Mouse (Mus musculus) kidney, embryonic 16.5 days (tissue): ENCODE data around the gene Chka. TPM values are rescaled to one million over a fixed set of nuclear protein-coding genes. Genes with fewer than 3 reads are reported as not detected.
A peak's percentile ranks its signal among the peaks of the same experiment; 100 is the strongest.

Experiments used
- ATAC-seq: fragments of 200-750 bp; cut with Nextera tagmentation; 2 replicates; pipeline ENCODE4 v1.8.0; 2017; ENCODE audit warnings: moderate TSS enrichment; ENCODE audit not compliant: low FRiP score, low TSS enrichment
- H3K27ac ChIP-seq: fragments of 300-500 bp; sonication (generic); 2 replicates; pipeline ENCODE4 v1.5.1; 2014; ENCODE audit warnings: low read length
- H3K27me3 ChIP-seq: fragments of 300-500 bp; sonication (generic); 2 replicates; pipeline ENCODE4 v1.6.1; 2014; ENCODE audit warnings: low read length, control low read depth, mixed read lengths; ENCODE audit not compliant: insufficient read depth
- H3K36me3 ChIP-seq: fragments of 300-500 bp; sonication (generic); 2 replicates; pipeline ENCODE4 v1.6.1; 2014; ENCODE audit warnings: low read length, control low read depth, mixed read lengths; ENCODE audit not compliant: insufficient read depth
- H3K4me1 ChIP-seq: fragments of 300-500 bp; sonication (generic); 2 replicates; pipeline ENCODE4 v1.6.1; 2014; ENCODE audit warnings: low read length, control low read depth, mixed read lengths; ENCODE audit not compliant: insufficient read depth
- H3K4me2 ChIP-seq: fragments of 300-500 bp; sonication (generic); replicated peaks from 2 replicates; pipeline ENCODE4 v1.6.1; 2014; ENCODE audit warnings: low read depth, low read length
- H3K4me3 ChIP-seq: fragments of 300-500 bp; sonication (generic); 2 replicates; pipeline ENCODE4 v1.5.1; 2014; ENCODE audit warnings: mild to moderate bottlenecking, low read length
- H3K9ac ChIP-seq: fragments of 300-500 bp; sonication (generic); replicated peaks from 2 replicates; pipeline ENCODE4 v1.6.1; 2014; ENCODE audit warnings: low read length
- H3K9me3 ChIP-seq: fragments of 300-500 bp; sonication (generic); 2 replicates; pipeline ENCODE4 v1.6.1; 2016; ENCODE audit warnings: low read length, control low read depth
- WGBS: fragments of 180-500 bp; shearing (Covaris S2); extraction: QIAGEN DNeasy Blood & Tissue Kit; methylation state at CpG from one replicate; pipeline ENCODE4 v1.1.7; 2014; 5-methylcytosine and 5-hydroxymethylcytosine counted together
- polyA plus RNA-seq: library from polyadenylated mRNA; unstranded; fragments of >200 nt; fragmentation: Nextera tagmentation; extraction: Ambion mirVana; gene quantifications from 2 replicates; pipeline ENCODE4 v1.2.1, GENCODE M21; 2015

Gene Chka
- polyA plus RNA-seq, 1 experiment from 2014 or later, result 58.0 TPM

DNA sequence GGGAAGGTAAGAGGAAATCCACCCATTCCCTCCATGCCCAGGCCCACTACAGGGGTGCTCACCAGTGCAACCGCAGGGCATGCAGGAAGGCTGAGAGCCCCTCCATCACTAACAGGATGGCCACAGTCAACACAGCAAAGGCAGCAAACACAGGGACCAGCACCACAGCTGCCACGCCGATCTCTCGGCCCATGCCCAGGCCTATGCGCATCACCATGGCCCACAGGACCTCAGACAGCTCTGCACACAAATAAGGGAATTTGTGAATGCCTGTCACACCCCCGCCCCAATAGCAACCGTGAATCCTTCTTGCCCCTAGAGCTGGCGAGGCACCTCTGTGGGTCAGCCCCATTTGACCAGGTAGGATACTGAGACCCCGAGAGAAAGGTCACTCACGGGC, 44.6 kb downstream of the Chka start:
- ATAC-seq, result no peak
- no peaks in the 10 kb centered on the region for H3K4me1 ChIP-seq
- no peak overlapping the region for H3K27ac ChIP-seq
- no peaks in the 10 kb centered on the region for H3K27me3 ChIP-seq
- WGBS, result 94% methylated on average over 10 of the region's 10 CpGs
- H3K9me3 ChIP-seq, result no peaks in the 10 kb centered on the region
- no peak overlapping the region for H3K4me2 ChIP-seq
- no peak overlapping the region for H3K9ac ChIP-seq
- peaks cover 67% of the 10 kb centered on the region for H3K36me3 ChIP-seq
- H3K4me3 ChIP-seq, result no peak overlapping the region

DNA sequence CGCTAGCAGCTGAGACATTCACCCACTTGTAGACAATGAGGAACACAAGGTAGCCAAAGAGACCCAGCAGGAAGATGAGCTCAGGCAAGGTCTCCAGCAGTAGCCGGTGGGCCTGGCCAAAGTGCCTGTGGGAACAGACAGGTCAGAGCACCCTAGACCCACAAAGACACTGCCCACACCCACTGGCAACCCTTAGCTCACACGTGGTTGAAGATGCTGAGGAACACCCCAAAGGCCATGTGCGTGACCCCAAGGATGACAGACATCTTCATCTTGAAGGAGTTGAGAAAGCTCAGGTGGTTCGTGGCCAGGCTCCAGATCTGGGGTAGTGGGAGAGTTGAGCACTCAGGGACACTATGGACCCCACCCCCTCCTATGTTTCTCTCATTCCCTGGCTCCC, 46.0 kb downstream of the Chka start:
- Histone ChIP-seq H3K9ac (no peak overlapping the region), H3K4me2 (no peak overlapping the region), H3K27ac (no peak overlapping the region), H3K9me3 (no peaks in the 10 kb centered on the region), H3K36me3 (peaks cover 72% of the 10 kb centered on the region), H3K4me3 (no peak overlapping the region), H3K27me3 (no peaks in the 10 kb centered on the region), H3K4me1 (no peaks in the 10 kb centered on the region)
- 85% methylated on average over 5 of the region's 5 CpGs for WGBS
- ATAC-seq, result no peak

DNA sequence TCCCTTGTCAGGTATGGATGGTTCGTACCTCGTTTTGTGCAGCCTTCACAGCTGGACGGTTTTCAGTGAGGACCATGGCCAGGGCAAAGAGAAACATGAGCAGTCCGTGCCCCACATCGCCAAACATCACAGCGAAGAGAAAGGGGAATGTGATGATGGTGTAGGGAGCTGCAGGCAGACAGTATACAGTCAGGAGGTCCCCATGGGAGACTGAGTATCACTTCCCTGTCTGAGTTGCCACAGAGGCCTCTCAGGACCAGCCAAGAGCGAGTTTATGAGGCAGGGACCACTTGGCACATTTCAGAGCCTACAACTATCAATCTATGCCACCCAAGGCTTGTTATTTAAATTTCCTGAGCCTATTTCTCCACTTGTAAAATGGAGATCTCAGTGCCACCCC, 47.4 kb downstream of the Chka start:
- H3K4me3 ChIP-seq, result no peak overlapping the region
- no peak overlapping the region for H3K4me2 ChIP-seq
- 0 out of 2 replicates have a peak, but pooled peaks cover 3% of the 10 kb centered on the region for H3K4me1 ChIP-seq
- H3K9me3 ChIP-seq, result no peaks in the 10 kb centered on the region
- ATAC-seq, result no peak
- no peaks in the 10 kb centered on the region for H3K27me3 ChIP-seq
- no peak overlapping the region for H3K9ac ChIP-seq
- peaks cover 72% of the 10 kb centered on the region for H3K36me3 ChIP-seq
- H3K27ac ChIP-seq, result no peak overlapping the region
- WGBS, result 61% methylated on average over 7 of the region's 7 CpGs

DNA sequence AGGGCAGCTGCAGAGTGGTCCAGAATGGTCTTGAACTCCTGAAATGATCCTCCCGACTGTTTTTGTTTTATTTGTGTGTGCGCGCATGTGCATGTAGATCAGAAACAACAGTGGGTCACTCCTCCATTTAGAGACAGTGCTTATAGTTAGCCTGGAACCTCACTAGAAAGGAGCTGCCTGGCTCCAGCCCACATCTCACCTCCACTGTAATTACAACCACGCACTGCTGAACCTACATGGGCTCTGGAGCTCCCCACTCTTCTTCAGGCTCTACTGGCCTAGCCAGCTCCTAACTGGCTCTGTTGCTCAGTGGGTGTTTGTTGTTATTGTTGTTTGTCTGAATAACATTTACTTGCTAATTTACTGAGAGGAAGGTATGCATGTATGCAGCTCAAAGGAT, 48.0 kb downstream of the Chka start:
- 95% methylated on average over 4 of the region's 4 CpGs for WGBS
- peaks cover 67% of the 10 kb centered on the region for H3K36me3 ChIP-seq
- no peak overlapping the region for H3K27ac ChIP-seq
- H3K27me3 ChIP-seq, result no peaks in the 10 kb centered on the region
- no peaks in the 10 kb centered on the region for H3K9me3 ChIP-seq
- H3K4me2 ChIP-seq, result no peak overlapping the region
- no peak overlapping the region for H3K9ac ChIP-seq
- no peak overlapping the region for H3K4me3 ChIP-seq
- H3K4me1 ChIP-seq, result peaks cover 9% of the 10 kb centered on the region
- no peak for ATAC-seq

DNA sequence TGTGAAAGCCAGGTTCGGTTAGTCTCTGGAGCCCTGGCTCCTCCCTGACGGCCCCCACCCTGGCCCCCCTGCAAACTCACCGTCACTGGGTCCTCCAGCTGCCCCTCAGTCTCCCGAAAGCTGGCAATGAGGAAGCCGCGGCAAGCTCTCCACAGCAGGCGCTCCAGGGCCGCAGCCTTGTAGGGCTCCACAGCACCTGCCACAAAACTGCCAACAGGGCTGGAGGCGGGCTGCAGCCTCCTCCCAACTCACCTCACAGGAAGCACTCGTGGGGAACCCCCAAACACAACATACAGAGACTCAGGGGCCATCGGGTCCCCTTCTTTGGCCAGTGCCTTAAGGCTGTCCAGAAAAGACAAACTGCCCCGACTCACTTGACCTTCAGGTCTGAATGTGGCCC, 51.4 kb downstream of the Chka start:
- ATAC-seq, result no peak
- H3K4me3 ChIP-seq, result no peak overlapping the region
- no peak overlapping the region for H3K4me2 ChIP-seq
- H3K9me3 ChIP-seq, result no peaks in the 10 kb centered on the region
- WGBS, result 83% methylated on average over 12 of the region's 12 CpGs
- no peak overlapping the region for H3K27ac ChIP-seq
- H3K4me1 ChIP-seq, result peaks cover 38% of the 10 kb centered on the region
- H3K27me3 ChIP-seq, result no peaks in the 10 kb centered on the region
- no peak overlapping the region for H3K9ac ChIP-seq
- peaks cover 36% of the 10 kb centered on the region for H3K36me3 ChIP-seq

DNA sequence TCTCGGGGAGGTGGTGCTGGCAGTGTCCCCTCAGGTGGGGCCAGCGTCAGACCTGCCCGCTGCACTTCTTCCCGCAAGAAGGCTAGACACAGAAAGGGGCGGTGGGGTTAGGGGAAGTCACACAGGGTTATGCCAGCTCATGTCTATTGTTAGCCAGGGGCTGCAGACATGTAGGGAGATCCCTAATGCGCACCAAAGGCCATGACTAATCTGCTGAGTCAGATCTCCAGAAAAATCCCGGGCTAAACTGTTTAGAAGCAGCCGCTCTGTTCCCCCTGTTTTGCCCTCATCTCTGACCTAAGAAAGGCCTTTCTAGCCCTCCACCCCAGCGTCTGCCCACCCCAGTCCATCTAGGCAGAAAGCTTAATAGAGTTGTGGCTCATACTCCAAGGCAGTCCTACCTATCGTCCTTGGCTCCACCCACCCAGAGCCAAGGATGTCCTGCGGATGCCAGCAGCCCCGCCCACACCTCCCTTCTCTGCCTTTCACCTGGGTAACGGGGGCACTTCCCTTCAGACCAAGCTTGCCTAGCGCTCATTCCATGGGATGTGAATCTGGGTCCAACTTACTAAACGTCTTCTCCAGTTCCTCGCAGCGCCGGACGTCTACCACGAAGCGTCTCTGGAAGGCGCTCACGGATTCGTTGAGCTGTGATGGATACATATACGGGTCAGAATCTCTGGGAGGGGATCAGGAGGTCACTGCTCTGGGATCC, 52.2 kb downstream of the Chka start:
- Histone ChIP-seq H3K36me3 (peaks cover 37% of the 10 kb centered on the region), H3K9me3 (no peaks in the 10 kb centered on the region), H3K4me1 (peaks cover 38% of the 10 kb centered on the region), H3K4me3 (no peak overlapping the region), H3K9ac (0 out of 2 replicates have a peak overlapping the region, but pooled peaks have one; percentile 2), H3K4me2 (0 out of 2 replicates have a peak overlapping the region, but pooled peaks have one; percentile 83), H3K27ac (no peak overlapping the region), H3K27me3 (no peaks in the 10 kb centered on the region)
- 72% methylated on average over 25 of the region's 25 CpGs for WGBS
- ATAC-seq, result no peak

DNA sequence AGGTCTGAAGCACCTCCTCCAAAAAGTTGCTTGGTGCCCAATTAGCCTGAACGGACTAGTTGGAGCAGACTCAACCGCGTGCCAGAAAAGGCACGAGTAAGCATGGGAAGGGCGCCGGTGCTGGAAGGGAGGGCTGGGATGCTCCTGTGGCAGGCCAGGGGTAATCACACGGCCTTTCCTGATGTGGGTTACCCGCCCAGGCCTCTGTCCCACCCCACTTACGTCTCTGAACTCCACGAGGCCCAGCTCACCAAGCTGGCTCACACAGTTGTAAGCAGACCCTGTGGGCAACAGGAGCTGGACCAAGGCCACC, 52.7 kb downstream of the Chka start:
- H3K4me1 ChIP-seq, result peaks cover 38% of the 10 kb centered on the region
- peak overlapping the region; percentile 83 for H3K4me2 ChIP-seq
- WGBS, result 54% methylated on average over 10 of the region's 10 CpGs
- H3K4me3 ChIP-seq, result no peak overlapping the region; the same call in 1 of the 2 replicates
- no peak for ATAC-seq
- peaks cover 41% of the 10 kb centered on the region for H3K36me3 ChIP-seq
- H3K9me3 ChIP-seq, result no peaks in the 10 kb centered on the region
- no peaks in the 10 kb centered on the region for H3K27me3 ChIP-seq
- 0 out of 2 replicates have a peak overlapping the region, but pooled peaks have one; percentile 2 for H3K9ac ChIP-seq
- peak overlapping the region; percentile 93; the same call in 1 of the 2 replicates for H3K27ac ChIP-seq

DNA sequence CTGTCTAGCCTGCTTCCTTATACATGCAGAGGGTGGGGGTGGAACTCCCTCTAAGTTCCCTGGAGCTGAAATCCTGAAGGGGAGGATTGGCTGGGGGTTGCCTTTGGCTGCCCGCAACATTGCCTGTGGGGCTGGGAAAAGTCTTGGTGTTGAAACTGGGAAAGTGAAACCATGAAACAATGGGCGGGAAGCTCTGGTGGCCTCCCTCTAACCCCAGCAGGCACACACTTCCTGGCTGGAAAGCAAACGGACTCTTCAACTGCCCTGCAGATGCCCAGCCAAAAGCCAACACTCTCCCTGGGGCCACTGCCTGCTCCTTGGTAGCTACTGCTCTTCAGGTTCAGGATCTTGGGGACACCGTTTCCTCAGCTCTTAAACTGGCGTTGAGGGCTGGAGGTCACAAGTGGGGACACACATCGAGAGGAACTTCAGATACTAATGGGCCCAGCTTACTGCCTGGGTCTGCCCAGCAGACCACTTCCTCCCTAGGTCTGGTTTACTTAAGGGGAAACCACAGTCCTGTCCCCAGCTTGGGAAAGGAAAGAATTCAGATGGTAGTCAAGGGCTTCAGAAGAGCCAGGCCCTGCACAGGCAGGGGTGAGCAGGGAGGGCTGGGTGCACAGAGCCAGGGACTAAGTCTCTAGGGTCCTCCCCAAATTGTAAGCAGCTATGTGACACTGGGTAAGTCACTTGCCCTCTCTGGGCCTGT, 53.8 kb downstream of the Chka start:
- WGBS, result 12% methylated on average over 6 of the region's 6 CpGs
- Histone ChIP-seq H3K36me3 (peaks cover 52% of the 10 kb centered on the region), H3K4me1 (peaks cover 38% of the 10 kb centered on the region), H3K4me3 (peak overlapping the region; percentile 70), H3K9ac (peak overlapping the region; percentile 78), H3K27ac (peak overlapping the region; percentile 93), H3K27me3 (no peaks in the 10 kb centered on the region), H3K9me3 (no peaks in the 10 kb centered on the region), H3K4me2 (peak overlapping the region; percentile 83)
- ATAC-seq, result peak; percentile 8; the same call in 1 of the 2 replicates

DNA sequence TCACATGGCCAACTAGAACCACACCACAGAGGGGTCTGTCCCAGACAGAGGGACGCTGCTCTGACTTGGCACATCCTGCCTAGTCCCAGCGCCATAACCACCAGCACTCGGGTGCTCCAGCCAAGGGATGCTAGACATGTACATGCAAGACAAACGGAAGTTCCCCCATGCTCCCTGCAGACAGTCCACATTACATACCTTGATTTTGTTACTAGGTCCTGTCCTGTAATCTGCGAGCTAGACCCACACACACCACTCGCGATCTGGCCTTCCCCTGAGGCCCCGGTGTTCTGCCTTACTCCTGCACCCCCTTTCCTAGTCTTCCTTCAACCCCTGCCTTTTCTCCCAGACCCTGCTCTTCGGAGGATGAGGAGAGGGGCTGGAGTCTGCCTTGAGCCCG, 54.8 kb downstream of the Chka start:
- Histone ChIP-seq H3K9me3 (no peaks in the 10 kb centered on the region), H3K36me3 (peaks cover 56% of the 10 kb centered on the region), H3K4me2 (peak overlapping the region; percentile 83), H3K4me1 (peaks cover 38% of the 10 kb centered on the region), H3K27me3 (no peaks in the 10 kb centered on the region), H3K27ac (peak overlapping the region; percentile 93), H3K4me3 (peak overlapping the region; percentile 70), H3K9ac (peak overlapping the region; percentile 78)
- 19% methylated on average over 10 of the region's 10 CpGs for WGBS
- ATAC-seq, result 0 out of 2 replicates have a peak, but pooled peaks have one; percentile 1
